Mouse (Mus musculus): Measurements from ENCODE around the gene Zfp770. TPM values are rescaled to one million over a fixed set of nuclear protein-coding genes. Genes with fewer than 3 reads are reported as not detected.

Zfp770 gene
- polyA plus RNA-seq, 1 experiment, result 10.8 TPM

GRCm38 (mm10) chr2:114177802-114178733, 23.2 kb downstream of the Zfp770 start:
- Histone ChIP-seq H3K4me1 (ENCODE audit: control insufficient read depth, insufficient read depth, low read length) (no peaks in the 10 kb centered on the region; the same call in 1 of the 2 replicates), H3K4me3 (ENCODE audit: insufficient read depth, low read length) (no peak overlapping the region), H3K27ac (ENCODE audit: insufficient read depth, low read length) (no peak overlapping the region)
- TF ChIP-seq POLR2A (IDR thresholded peaks at IDR 0.05; ENCODE audit: extremely low read depth, insufficient read depth, low read length), result no peak
- no peak for TF ChIP-seq CTCF (IDR thresholded peaks at IDR 0.05; ENCODE audit: extremely low read depth, insufficient read depth, low read length)

DNA sequence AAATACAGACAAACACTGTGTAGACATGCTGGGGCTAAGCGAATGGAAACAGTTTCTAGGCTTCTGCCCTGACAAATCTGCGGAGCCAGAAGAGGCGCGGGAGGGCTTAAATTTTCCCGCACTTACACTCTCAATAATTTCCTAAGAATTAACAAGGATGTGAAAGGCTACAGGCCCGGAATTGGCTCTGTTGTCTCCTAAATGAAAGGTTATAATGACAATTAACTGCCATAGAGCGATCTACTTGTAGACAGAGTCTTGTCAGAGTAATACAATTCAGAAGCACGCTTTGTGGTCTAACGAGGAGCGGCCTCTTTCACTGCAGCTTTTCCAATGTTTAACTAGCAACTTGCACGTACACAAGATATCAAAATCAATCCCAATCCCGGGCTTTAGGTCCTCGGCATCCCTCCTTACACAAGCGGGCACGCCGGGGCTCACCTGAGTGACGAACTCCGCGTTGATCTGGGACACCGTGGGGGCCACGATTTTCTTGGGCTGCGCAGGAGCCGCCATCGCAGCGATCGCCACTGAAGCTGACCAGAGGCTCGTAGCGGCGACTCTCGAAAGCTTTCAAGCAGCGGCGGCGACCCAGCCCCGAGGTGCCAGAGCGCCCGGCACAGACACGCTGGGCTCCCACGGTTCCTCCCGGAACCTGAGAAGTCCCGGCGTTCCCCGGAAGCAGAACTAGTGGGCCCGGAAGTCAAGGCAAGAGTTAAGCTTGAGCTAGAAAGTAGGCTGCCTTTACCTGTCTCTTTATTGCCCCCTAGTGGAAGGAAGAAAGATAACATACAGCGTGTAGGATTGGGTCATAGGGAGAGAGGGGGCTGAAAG, 26.4 kb downstream of the Zfp770 start:
- peak; percentile 68 for TF ChIP-seq POLR2A (IDR thresholded peaks at IDR 0.05; ENCODE audit: extremely low read depth, insufficient read depth, low read length)
- TF ChIP-seq CTCF (IDR thresholded peaks at IDR 0.05; ENCODE audit: extremely low read depth, insufficient read depth, low read length), result peak; percentile 61
- Histone ChIP-seq H3K4me1 (ENCODE audit: control insufficient read depth, insufficient read depth, low read length) (no peaks in the 10 kb centered on the region; the same call in 1 of the 2 replicates), H3K27ac (ENCODE audit: insufficient read depth, low read length) (no peak overlapping the region), H3K4me3 (ENCODE audit: insufficient read depth, low read length) (peak overlapping the region; percentile 66)

DNA sequence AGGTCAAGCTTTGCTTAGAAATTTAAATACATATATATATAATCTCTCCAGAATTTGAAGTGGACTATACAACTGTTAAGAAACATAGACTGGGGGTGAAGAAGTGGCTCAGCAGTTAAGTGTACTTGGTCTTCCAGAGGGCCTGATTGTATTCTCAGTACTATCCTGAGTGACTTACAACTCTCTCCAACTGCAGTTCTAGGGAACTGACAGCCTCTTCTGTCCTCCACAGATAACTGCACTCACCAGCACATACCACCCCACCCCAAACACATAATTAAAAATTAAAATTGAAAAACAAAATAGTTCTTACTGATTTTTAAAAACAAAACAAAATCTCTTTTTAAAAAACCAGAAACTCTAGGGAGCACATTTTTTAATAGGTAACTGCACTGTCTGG, 28.0 kb downstream of the Zfp770 start:
- H3K4me3 ChIP-seq (ENCODE audit: insufficient read depth, low read length), result no peak overlapping the region
- no peaks in the 10 kb centered on the region; the same call in 1 of the 2 replicates for H3K4me1 ChIP-seq (ENCODE audit: control insufficient read depth, insufficient read depth, low read length)
- no peak overlapping the region for H3K27ac ChIP-seq (ENCODE audit: insufficient read depth, low read length)
- TF ChIP-seq POLR2A (IDR thresholded peaks at IDR 0.05; ENCODE audit: extremely low read depth, insufficient read depth, low read length) (no peak), CTCF (IDR thresholded peaks at IDR 0.05; ENCODE audit: extremely low read depth, insufficient read depth, low read length) (no peak)

DNA sequence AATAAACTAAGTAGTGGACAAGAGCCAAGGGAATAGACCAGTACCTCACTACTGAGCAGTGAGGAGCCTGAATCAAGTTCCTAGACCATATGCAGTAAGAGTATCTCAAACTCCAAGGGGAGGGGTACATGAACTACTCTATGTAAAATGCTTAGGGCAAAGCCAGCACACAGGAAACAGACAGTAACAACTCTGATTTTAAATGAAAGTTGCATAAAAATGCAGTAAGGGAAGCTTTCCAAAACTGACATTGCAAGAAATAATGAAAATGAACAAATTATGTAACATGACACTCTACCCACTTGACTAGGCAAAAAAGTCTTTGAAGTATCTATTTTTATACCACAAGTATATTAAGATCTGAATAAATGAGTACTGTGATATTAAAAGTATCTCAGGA, 33.4 kb downstream of the Zfp770 start:
- no peaks in the 10 kb centered on the region; the same call in 1 of the 2 replicates for H3K4me1 ChIP-seq (ENCODE audit: control insufficient read depth, insufficient read depth, low read length)
- no peak overlapping the region for H3K27ac ChIP-seq (ENCODE audit: insufficient read depth, low read length)
- TF ChIP-seq CTCF (IDR thresholded peaks at IDR 0.05; ENCODE audit: extremely low read depth, insufficient read depth, low read length) (no peak), POLR2A (IDR thresholded peaks at IDR 0.05; ENCODE audit: extremely low read depth, insufficient read depth, low read length) (no peak)
- H3K4me3 ChIP-seq (ENCODE audit: insufficient read depth, low read length), result no peak overlapping the region

- Histone ChIP-seq H3K4me3 (ENCODE audit: insufficient read depth, low read length) (no peak overlapping the region), H3K4me1 (ENCODE audit: control insufficient read depth, insufficient read depth, low read length) (no peaks in the 10 kb centered on the region), H3K27ac (ENCODE audit: insufficient read depth, low read length) (no peak overlapping the region)
- TF ChIP-seq CTCF (IDR thresholded peaks at IDR 0.05; ENCODE audit: extremely low read depth, insufficient read depth, low read length) (no peak), POLR2A (IDR thresholded peaks at IDR 0.05; ENCODE audit: extremely low read depth, insufficient read depth, low read length) (no peak)
Measured at GRCm38 (mm10) chr2:114161978-114162377, 39.3 kb downstream of the Zfp770 start.

DNA sequence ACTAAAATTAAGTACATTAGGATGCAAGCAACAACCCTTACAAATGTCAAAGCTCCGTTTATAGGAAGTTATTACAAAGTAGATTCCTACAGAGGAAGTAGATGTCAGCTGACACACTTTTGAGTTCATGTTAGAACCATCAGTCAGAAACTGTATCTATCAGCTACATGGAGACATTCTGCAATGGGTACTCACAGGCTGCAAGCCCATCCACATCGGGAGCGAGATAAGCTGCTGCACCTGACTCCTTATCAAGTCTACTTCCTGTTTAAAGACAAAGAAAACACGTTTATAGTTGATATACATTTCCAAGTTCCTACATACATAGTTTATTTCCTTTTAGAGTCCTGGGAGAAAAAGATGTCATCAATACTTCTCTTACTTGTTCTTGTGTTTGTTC, 43.9 kb downstream of the Zfp770 start:
- Histone ChIP-seq H3K4me3 (ENCODE audit: insufficient read depth, low read length) (no peak overlapping the region), H3K4me1 (ENCODE audit: control insufficient read depth, insufficient read depth, low read length) (no peaks in the 10 kb centered on the region), H3K27ac (ENCODE audit: insufficient read depth, low read length) (no peak overlapping the region)
- TF ChIP-seq POLR2A (IDR thresholded peaks at IDR 0.05; ENCODE audit: extremely low read depth, insufficient read depth, low read length), result no peak
- TF ChIP-seq CTCF (IDR thresholded peaks at IDR 0.05; ENCODE audit: extremely low read depth, insufficient read depth, low read length), result no peak

DNA sequence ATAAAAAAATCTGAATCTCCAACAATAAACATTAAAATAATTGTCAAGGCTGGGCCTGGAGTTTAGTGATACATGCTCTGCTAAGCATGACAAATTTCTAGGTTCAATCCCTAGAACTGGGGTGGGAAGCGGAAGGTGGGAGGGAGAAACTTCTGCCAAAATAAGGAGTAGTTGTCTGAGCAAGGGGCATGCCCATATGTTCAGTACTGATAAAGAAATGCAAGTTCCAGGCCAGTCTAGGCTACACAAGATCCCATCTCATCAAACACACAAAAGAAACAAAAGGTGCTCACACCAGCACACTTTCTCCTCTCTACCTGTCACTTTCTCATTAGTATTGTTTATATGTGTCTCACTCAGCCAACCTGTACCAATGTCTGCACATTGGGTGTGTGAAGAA, 44.6 kb downstream of the Zfp770 start:
- Histone ChIP-seq H3K4me3 (ENCODE audit: insufficient read depth, low read length) (no peak overlapping the region), H3K4me1 (ENCODE audit: control insufficient read depth, insufficient read depth, low read length) (no peaks in the 10 kb centered on the region)
- TF ChIP-seq POLR2A (IDR thresholded peaks at IDR 0.05; ENCODE audit: extremely low read depth, insufficient read depth, low read length) (no peak), CTCF (IDR thresholded peaks at IDR 0.05; ENCODE audit: extremely low read depth, insufficient read depth, low read length) (no peak)

GRCm38 (mm10) chr2:114153247-114153646, 48.0 kb downstream of the Zfp770 start:
- Histone ChIP-seq H3K4me1 (ENCODE audit: control insufficient read depth, insufficient read depth, low read length) (no peaks in the 10 kb centered on the region), H3K27ac (ENCODE audit: insufficient read depth, low read length) (no peak overlapping the region), H3K4me3 (ENCODE audit: insufficient read depth, low read length) (no peak overlapping the region)
- no peak for TF ChIP-seq CTCF (IDR thresholded peaks at IDR 0.05; ENCODE audit: extremely low read depth, insufficient read depth, low read length)
- TF ChIP-seq POLR2A (IDR thresholded peaks at IDR 0.05; ENCODE audit: extremely low read depth, insufficient read depth, low read length), result no peak

More for the DNA sequence above, 44.6 kb downstream of the Zfp770 start:
- H3K27ac ChIP-seq (ENCODE audit: insufficient read depth, low read length), result no peak overlapping the region

- no peaks in the 10 kb centered on the region for H3K4me1 ChIP-seq (ENCODE audit: control insufficient read depth, insufficient read depth, low read length)
- TF ChIP-seq CTCF (IDR thresholded peaks at IDR 0.05; ENCODE audit: extremely low read depth, insufficient read depth, low read length), result no peak
- no peak for TF ChIP-seq POLR2A (IDR thresholded peaks at IDR 0.05; ENCODE audit: extremely low read depth, insufficient read depth, low read length)
- H3K27ac ChIP-seq (ENCODE audit: insufficient read depth, low read length), result no peak overlapping the region
- H3K4me3 ChIP-seq (ENCODE audit: insufficient read depth, low read length), result no peak overlapping the region
Measured at GRCm38 (mm10) chr2:114146864-114147458, 54.3 kb downstream of the Zfp770 start.
